Mouse (Mus musculus): ENCODE measurements around the gene H2-Ob.
"Not testable (repeated sequence)": the region's sequence is repeated elsewhere in the genome, so short reads cannot be mapped to it uniquely, and the experiment has no call there.

Gene H2-Ob

GRCm38 (mm10) chr17:34207456-34207855 lies 31.2 kb upstream of the H2-Ob start:
- DNase-seq (ENCODE audit: low read depth, low spot score): no peak

- DNase-seq (ENCODE audit: low read depth, low spot score): no peak
These were observed 30.8 kb upstream of the H2-Ob start for GRCm38 (mm10) chr17:34207866-34208265.

- DNase-seq (ENCODE audit: low read depth, low spot score): no peak
These were observed 30.3 kb upstream of the H2-Ob start for GRCm38 (mm10) chr17:34208421-34208820.

- DNase-seq (ENCODE audit: low read depth, low spot score): peak; percentile 49
These were observed 29.0 kb upstream of the H2-Ob start for GRCm38 (mm10) chr17:34209680-34210079.

GRCm38 (mm10) chr17:34210599-34210998 lies 28.1 kb upstream of the H2-Ob start:
- DNase-seq (ENCODE audit: low read depth, low spot score): no peak

GRCm38 (mm10) chr17:34211746-34212365 lies 26.8 kb upstream of the H2-Ob start:
- DNase-seq (ENCODE audit: low read depth, low spot score): no peak

GRCm38 (mm10) chr17:34213936-34214335 lies 24.8 kb upstream of the H2-Ob start:
- no peak for DNase-seq (ENCODE audit: low read depth, low spot score)

- no peak for DNase-seq (ENCODE audit: low read depth, low spot score)
These were observed 23.5 kb upstream of the H2-Ob start for GRCm38 (mm10) chr17:34215176-34215575.

GRCm38 (mm10) chr17:34217216-34217928 lies 21.3 kb upstream of the H2-Ob start:
- DNase-seq (ENCODE audit: low read depth, low spot score): no peak

GRCm38 (mm10) chr17:34217986-34218385 lies 20.7 kb upstream of the H2-Ob start:
- no peak for DNase-seq (ENCODE audit: low read depth, low spot score)

GRCm38 (mm10) chr17:34218675-34219074 lies 20.0 kb upstream of the H2-Ob start:
- no peak for DNase-seq (ENCODE audit: low read depth, low spot score)

GRCm38 (mm10) chr17:34219096-34219495 lies 19.6 kb upstream of the H2-Ob start:
- DNase-seq (ENCODE audit: low read depth, low spot score): not testable (repeated sequence)

- DNase-seq (ENCODE audit: low read depth, low spot score): not testable (repeated sequence)
These were observed 18.9 kb upstream of the H2-Ob start for GRCm38 (mm10) chr17:34219801-34220200.

- not testable (repeated sequence) for DNase-seq (ENCODE audit: low read depth, low spot score)
These were observed 18.3 kb upstream of the H2-Ob start for GRCm38 (mm10) chr17:34220401-34220800.

GRCm38 (mm10) chr17:34224816-34225215 lies 13.9 kb upstream of the H2-Ob start:
- DNase-seq (ENCODE audit: low read depth, low spot score): no peak

- no peak for DNase-seq (ENCODE audit: low read depth, low spot score)
These were observed 13.3 kb upstream of the H2-Ob start for GRCm38 (mm10) chr17:34225426-34225825.

GRCm38 (mm10) chr17:34225911-34226310 lies 12.8 kb upstream of the H2-Ob start:
- DNase-seq (ENCODE audit: low read depth, low spot score): not testable (repeated sequence)

- not testable (repeated sequence) for DNase-seq (ENCODE audit: low read depth, low spot score)
These were observed 7.7 kb upstream of the H2-Ob start for GRCm38 (mm10) chr17:34230971-34231370.

- not testable (repeated sequence) for DNase-seq (ENCODE audit: low read depth, low spot score)
These were observed 6.7 kb upstream of the H2-Ob start for GRCm38 (mm10) chr17:34232021-34232420.

- peak; percentile 49 for DNase-seq (ENCODE audit: low read depth, low spot score)
These were observed 3.8 kb upstream of the H2-Ob start for GRCm38 (mm10) chr17:34234926-34235325.

GRCm38 (mm10) chr17:34236691-34237090 lies 2.0 kb upstream of the H2-Ob start:
- no peak for DNase-seq (ENCODE audit: low read depth, low spot score)

GRCm38 (mm10) chr17:34237741-34238140 lies 962 bp upstream of the H2-Ob start:
- no peak for DNase-seq (ENCODE audit: low read depth, low spot score)

GRCm38 (mm10) chr17:34239601-34240041 lies 918 bp downstream of the H2-Ob start:
- DNase-seq (ENCODE audit: low read depth, low spot score): no peak

Measured in ZHBTc4 (cell line).